Mouse (Mus musculus): Measurements from ENCODE around the gene Maged2.
"Not testable (repeated sequence)": the region's sequence is repeated elsewhere in the genome, so short reads cannot be mapped to it uniquely, and the experiment has no call there.

Gene Maged2

GRCm38 (mm10) chrX:150814139-150814469 is at the start of gene Maged2:
TSS of gene Maged2 (minus strand) at chrX:150814345.
- DNase-seq (ENCODE audit: low read depth): peak; percentile 16

DNA sequence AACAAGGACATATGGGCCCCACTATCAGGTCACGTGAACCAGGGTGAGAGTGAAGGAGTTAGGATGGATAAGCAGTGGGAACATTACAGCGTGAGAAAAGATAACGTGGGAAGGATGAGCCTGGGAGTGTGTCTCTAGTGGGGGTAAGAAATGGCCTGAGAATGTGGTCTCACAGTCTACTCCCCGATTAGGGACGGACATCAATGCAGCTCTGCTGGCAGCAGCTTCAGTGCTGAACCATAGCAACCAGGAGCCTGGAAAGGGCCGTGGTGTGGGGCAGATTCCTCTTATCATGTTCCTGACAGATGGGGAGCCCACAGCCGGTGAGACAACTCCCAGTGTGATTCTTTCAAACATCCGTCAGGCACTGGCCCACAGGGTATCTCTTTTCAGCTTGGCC is 34.1 kb upstream of the Maged2 start:
- DNase-seq (ENCODE audit: low read depth): no peak

DNA sequence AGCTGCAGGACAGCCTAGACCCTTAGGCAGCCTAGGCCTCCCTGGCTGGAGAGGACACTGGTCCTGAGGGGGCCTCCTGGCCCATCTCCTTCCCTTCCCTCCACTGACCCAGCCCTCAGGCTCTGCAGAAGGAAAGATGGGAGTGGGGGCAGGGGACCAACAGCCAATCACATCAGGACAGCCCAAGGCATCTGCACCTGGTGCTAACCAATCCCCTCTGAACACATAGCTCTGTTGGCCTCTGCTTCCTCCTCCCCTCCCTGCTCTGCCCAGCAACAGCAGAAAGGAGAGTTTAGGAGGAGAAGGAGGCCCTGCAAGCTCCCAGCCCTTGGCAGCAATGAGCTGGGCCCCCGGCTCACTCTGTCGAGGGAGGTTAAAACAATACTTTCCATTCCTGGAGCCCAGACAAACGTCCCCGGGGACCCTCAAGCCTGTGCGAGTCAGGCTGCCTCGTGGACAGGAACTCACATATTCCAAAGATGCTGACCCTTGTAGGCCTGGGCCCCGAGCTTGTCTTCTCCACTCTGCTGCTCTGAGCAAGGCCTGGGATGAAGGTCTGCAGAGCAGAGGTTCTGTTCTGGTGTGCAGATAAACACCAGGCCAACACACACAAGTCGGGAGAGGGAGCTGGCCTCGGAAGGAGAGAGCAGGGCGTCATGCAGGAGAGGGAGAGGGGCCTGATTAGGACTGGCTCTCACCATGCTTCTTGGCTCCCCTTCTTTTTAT is 31.5 kb upstream of the Maged2 start:
- peak; percentile 22 for DNase-seq (ENCODE audit: low read depth)

DNA sequence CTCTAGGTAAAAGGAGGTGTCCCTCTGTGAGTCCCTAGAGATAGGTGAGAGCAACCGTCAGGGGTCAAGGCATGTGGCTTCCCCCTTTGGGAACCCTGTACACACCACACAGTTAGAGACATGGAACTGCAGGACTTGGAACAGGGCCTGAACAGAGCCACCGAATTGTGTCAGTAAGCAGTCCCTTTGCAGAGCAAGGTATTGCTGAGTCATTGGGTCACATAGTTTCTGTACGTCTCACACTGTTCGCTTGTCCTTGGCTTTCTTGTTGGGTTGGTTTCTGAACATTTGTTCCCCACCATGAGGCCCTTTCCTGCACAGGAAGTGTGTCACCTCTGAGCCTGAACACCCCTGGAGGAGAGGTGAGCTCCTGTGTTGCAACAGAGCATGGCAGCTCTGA is 29.1 kb upstream of the Maged2 start:
- DNase-seq (ENCODE audit: low read depth): not testable (repeated sequence)

- DNase-seq (ENCODE audit: low read depth): no peak
Measured at GRCm38 (mm10) chrX:150830297-150830696, 16.2 kb upstream of the Maged2 start.

DNA sequence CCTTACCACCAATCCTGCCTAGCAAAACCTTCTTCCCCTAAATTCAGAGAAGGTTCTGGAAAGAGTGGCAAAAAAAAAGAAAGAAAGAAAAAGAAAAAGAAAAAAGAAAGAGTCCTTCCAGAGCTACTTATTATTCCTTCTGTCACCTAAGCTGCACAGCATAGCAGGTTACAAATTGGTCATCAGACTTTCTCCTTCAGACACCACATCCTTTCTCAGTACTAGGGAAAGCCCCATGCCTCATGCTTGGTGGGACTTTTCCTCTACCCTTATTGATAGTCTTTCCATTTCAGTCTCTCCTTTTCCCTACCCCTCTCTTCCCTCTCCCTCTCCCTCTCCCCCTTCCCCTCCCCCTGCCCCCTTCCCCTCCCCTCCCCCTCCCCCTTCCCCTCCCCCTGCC is 3.1 kb upstream of the Maged2 start:
- no peak for DNase-seq (ENCODE audit: low read depth)

- DNase-seq (ENCODE audit: low read depth): peak; percentile 54
Measured at GRCm38 (mm10) chrX:150815601-150816000, 1.5 kb upstream of the Maged2 start.

GRCm38 (mm10) chrX:150813464-150814138 is 544 bp downstream of the Maged2 start:
- peak; percentile 79 for DNase-seq (ENCODE audit: low read depth)

DNA sequence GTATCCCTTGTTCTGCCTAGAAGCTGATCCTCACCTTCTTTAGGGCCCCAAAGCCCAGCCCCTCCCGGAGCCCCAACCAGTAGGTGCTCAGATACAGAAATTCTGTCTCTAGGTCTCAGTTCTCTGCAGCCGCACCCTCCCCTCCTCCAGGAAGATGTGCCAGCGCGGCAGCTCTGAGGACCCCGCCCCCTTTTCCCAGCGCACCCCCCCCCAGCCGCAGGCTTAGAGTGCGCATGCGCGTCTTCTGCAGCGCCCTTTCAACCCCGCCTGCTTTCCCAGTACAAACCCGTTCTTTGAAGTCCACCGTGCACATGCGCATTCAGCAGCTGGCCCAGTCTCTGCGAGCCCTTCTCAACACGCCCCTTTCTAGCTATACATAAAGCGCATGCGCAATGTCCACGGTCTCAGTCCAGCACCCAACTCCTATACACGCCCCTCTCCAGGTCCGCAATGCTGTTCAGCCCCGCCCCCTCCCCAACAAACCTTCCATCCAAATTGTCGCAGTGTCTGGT is 1.3 kb downstream of the Maged2 start:
- DNase-seq (ENCODE audit: low read depth): peak; percentile 97

GRCm38 (mm10) chrX:150800987-150801386 is 13.2 kb downstream of the Maged2 start:
- not testable (repeated sequence) for DNase-seq (ENCODE audit: low read depth)

DNA sequence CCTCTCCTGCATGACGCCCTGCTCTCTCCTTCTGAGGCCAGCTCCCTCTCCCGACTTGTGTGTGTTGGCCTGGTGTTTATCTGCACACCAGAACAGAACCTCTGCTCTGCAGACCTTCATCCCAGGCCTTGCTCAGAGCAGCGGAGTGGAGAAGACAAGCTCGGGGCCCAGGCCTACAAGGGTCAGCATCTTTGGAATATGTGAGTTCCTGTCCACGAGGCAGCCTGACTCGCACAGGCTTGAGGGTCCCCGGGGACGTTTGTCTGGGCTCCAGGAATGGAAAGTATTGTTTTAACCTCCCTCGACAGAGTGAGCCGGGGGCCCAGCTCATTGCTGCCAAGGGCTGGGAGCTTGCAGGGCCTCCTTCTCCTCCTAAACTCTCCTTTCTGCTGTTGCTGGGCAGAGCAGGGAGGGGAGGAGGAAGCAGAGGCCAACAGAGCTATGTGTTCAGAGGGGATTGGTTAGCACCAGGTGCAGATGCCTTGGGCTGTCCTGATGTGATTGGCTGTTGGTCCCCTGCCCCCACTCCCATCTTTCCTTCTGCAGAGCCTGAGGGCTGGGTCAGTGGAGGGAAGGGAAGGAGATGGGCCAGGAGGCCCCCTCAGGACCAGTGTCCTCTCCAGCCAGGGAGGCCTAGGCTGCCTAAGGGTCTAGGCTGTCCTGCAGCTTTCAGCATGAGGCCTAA is 15.5 kb downstream of the Maged2 start:
- DNase-seq (ENCODE audit: low read depth): not testable (repeated sequence)

Data from NIH3T3 (cell line).